Mouse (Mus musculus) hindbrain, embryonic 12.5 days (tissue): ENCODE measurements around the gene Igf2bp3. TPM values are rescaled to one million over a fixed set of nuclear protein-coding genes. Genes with fewer than 3 reads are reported as not detected.

Experiments used
- ATAC-seq: fragments of 200-750 bp; cut with Nextera tagmentation; 2 replicates; pipeline ENCODE4 v1.8.0; 2017; ENCODE audit warnings: moderate TSS enrichment; ENCODE audit not compliant: low FRiP score
- H3K27ac ChIP-seq: fragments of 300-500 bp; sonication (generic); 2 replicates; pipeline ENCODE4 v1.5.1; 2016; ENCODE audit warnings: mild to moderate bottlenecking
- H3K27me3 ChIP-seq: fragments of 300-500 bp; sonication (generic); 2 replicates; pipeline ENCODE4 v1.6.1; 2016; ENCODE audit warnings: mild to moderate bottlenecking
- H3K36me3 ChIP-seq: fragments of 300-500 bp; sonication (generic); 2 replicates; pipeline ENCODE4 v1.6.1; 2016; ENCODE audit warnings: mild to moderate bottlenecking
- H3K4me1 ChIP-seq: fragments of 300-500 bp; sonication (generic); 2 replicates; pipeline ENCODE4 v1.6.1; 2016
- H3K4me2 ChIP-seq: fragments of 300-500 bp; sonication (generic); replicated peaks from 2 replicates; pipeline ENCODE4 v1.6.1; 2016; ENCODE audit warnings: mild to moderate bottlenecking
- H3K4me3 ChIP-seq: fragments of 300-500 bp; sonication (generic); 2 replicates; pipeline ENCODE4 v1.5.1; 2016; ENCODE audit warnings: mild to moderate bottlenecking
- H3K9ac ChIP-seq: fragments of 300-500 bp; sonication (generic); 2 replicates; pipeline ENCODE4 v1.6.1; 2016; ENCODE audit warnings: mild to moderate bottlenecking, moderate library complexity
- H3K9me3 ChIP-seq: fragments of 300-500 bp; sonication (generic); replicated peaks from 2 replicates; pipeline ENCODE4 v1.6.1; 2016; ENCODE audit warnings: mild to moderate bottlenecking
- WGBS: fragments of 180-500 bp; shearing (Covaris S2); methylation state at CpG from one replicate; pipeline ENCODE4 v1.1.7; 2016; 5-methylcytosine and 5-hydroxymethylcytosine counted together
- polyA plus RNA-seq: library from polyadenylated mRNA; unstranded; fragments of >200 nt; fragmentation: Nextera tagmentation; extraction: Ambion mirVana; gene quantifications from 2 replicates; pipeline ENCODE4 v1.2.1, GENCODE M21; 2016

Gene Igf2bp3
- polyA plus RNA-seq, 1 experiment from 2014 or later: 95.3 TPM

- H3K4me3 ChIP-seq: no peak overlapping the region
- H3K4me2 ChIP-seq: no peak overlapping the region
- WGBS: 61% methylated on average over 9 of the region's 9 CpGs
- ATAC-seq: peak; percentile 90
- no peaks in the 10 kb centered on the region for H3K27me3 ChIP-seq
- no peaks in the 10 kb centered on the region for H3K4me1 ChIP-seq
- no peak overlapping the region for H3K9ac ChIP-seq
- no peak overlapping the region for H3K27ac ChIP-seq
- peaks cover 5% of the 10 kb centered on the region; the same call in 1 of the 2 replicates for H3K36me3 ChIP-seq
- H3K9me3 ChIP-seq: no peaks in the 10 kb centered on the region
Measured at GRCm38 (mm10) chr6:49236331-49236730, 21.6 kb upstream of the Igf2bp3 start.

GRCm38 (mm10) chr6:49233356-49233755 lies 18.6 kb upstream of the Igf2bp3 start:
- Histone ChIP-seq H3K9ac (no peak overlapping the region), H3K4me1 (no peaks in the 10 kb centered on the region), H3K27ac (no peak overlapping the region), H3K36me3 (no peaks in the 10 kb centered on the region), H3K4me3 (no peak overlapping the region), H3K4me2 (no peak overlapping the region), H3K9me3 (no peaks in the 10 kb centered on the region), H3K27me3 (no peaks in the 10 kb centered on the region)
- WGBS: 53% methylated on average over 4 of the region's 4 CpGs
- ATAC-seq: no peak

GRCm38 (mm10) chr6:49228126-49228679 lies 13.4 kb upstream of the Igf2bp3 start:
- no peak overlapping the region for H3K4me2 ChIP-seq
- H3K4me3 ChIP-seq: no peak overlapping the region
- no peak overlapping the region for H3K9ac ChIP-seq
- no peak for ATAC-seq
- WGBS: 16% methylated on average over 7 of the region's 7 CpGs
- H3K9me3 ChIP-seq: no peaks in the 10 kb centered on the region
- no peaks in the 10 kb centered on the region for H3K27me3 ChIP-seq
- no peaks in the 10 kb centered on the region for H3K36me3 ChIP-seq
- H3K4me1 ChIP-seq: no peaks in the 10 kb centered on the region
- H3K27ac ChIP-seq: no peak overlapping the region

GRCm38 (mm10) chr6:49227184-49227735 lies 12.5 kb upstream of the Igf2bp3 start:
- H3K4me1 ChIP-seq: no peaks in the 10 kb centered on the region
- 0 out of 2 replicates have a peak overlapping the region, but pooled peaks have one; percentile 6 for H3K4me2 ChIP-seq
- no peak for ATAC-seq
- no peak overlapping the region for H3K27ac ChIP-seq
- H3K4me3 ChIP-seq: no peak overlapping the region
- H3K9ac ChIP-seq: no peak overlapping the region
- no peaks in the 10 kb centered on the region for H3K9me3 ChIP-seq
- no peaks in the 10 kb centered on the region for H3K36me3 ChIP-seq
- no peaks in the 10 kb centered on the region for H3K27me3 ChIP-seq
- WGBS: 9% methylated on average over 15 of the region's 15 CpGs

- Histone ChIP-seq H3K4me2 (no peak overlapping the region), H3K9ac (no peak overlapping the region), H3K36me3 (no peaks in the 10 kb centered on the region), H3K4me1 (0 out of 2 replicates have a peak, but pooled peaks cover 3% of the 10 kb centered on the region), H3K27ac (no peak overlapping the region), H3K27me3 (no peaks in the 10 kb centered on the region), H3K9me3 (no peaks in the 10 kb centered on the region), H3K4me3 (no peak overlapping the region)
- 87% methylated on average over 3 of the region's 3 CpGs for WGBS
- ATAC-seq: no peak
Measured at GRCm38 (mm10) chr6:49225728-49226123, 11.0 kb upstream of the Igf2bp3 start.

GRCm38 (mm10) chr6:49224923-49225727 lies 10.4 kb upstream of the Igf2bp3 start:
- H3K4me1 ChIP-seq: peaks cover 4% of the 10 kb centered on the region; the same call in 1 of the 2 replicates
- ATAC-seq: no peak
- H3K9ac ChIP-seq: no peak overlapping the region
- WGBS: 64% methylated on average over 11 of the region's 11 CpGs
- no peaks in the 10 kb centered on the region for H3K36me3 ChIP-seq
- no peaks in the 10 kb centered on the region for H3K9me3 ChIP-seq
- H3K4me3 ChIP-seq: no peak overlapping the region
- no peak overlapping the region for H3K4me2 ChIP-seq
- H3K27ac ChIP-seq: no peak overlapping the region
- no peaks in the 10 kb centered on the region for H3K27me3 ChIP-seq

- no peaks in the 10 kb centered on the region for H3K36me3 ChIP-seq
- no peak overlapping the region for H3K4me3 ChIP-seq
- no peak for ATAC-seq
- no peaks in the 10 kb centered on the region for H3K27me3 ChIP-seq
- no peak overlapping the region for H3K9ac ChIP-seq
- no peak overlapping the region for H3K4me2 ChIP-seq
- H3K4me1 ChIP-seq: peaks cover 9% of the 10 kb centered on the region; the same call in 1 of the 2 replicates
- 1% methylated on average over 7 of the region's 7 CpGs for WGBS
- H3K27ac ChIP-seq: no peak overlapping the region
- H3K9me3 ChIP-seq: no peaks in the 10 kb centered on the region
Measured at GRCm38 (mm10) chr6:49221906-49222305, 7.1 kb upstream of the Igf2bp3 start.

GRCm38 (mm10) chr6:49219920-49220604 lies 5.3 kb upstream of the Igf2bp3 start:
- Histone ChIP-seq H3K9ac (no peak overlapping the region), H3K4me3 (peak overlapping the region; percentile 12), H3K27ac (peak overlapping the region; percentile 24), H3K9me3 (no peaks in the 10 kb centered on the region), H3K27me3 (no peaks in the 10 kb centered on the region), H3K36me3 (no peaks in the 10 kb centered on the region), H3K4me2 (peak overlapping the region; percentile 44), H3K4me1 (peaks cover 9% of the 10 kb centered on the region; the same call in 1 of the 2 replicates)
- WGBS: under 1% methylated on average over 16 of the region's 16 CpGs
- ATAC-seq: no peak

- no peak overlapping the region for H3K4me2 ChIP-seq
Measured at GRCm38 (mm10) chr6:49219001-49219560, 4.3 kb upstream of the Igf2bp3 start.

GRCm38 (mm10) chr6:49218275-49218802 lies 3.6 kb upstream of the Igf2bp3 start:
- ATAC-seq: no peak
- peak overlapping the region; percentile 57 for H3K4me3 ChIP-seq
- H3K9me3 ChIP-seq: no peaks in the 10 kb centered on the region
- under 1% methylated on average over 31 of the region's 31 CpGs for WGBS
- H3K27ac ChIP-seq: no peak overlapping the region
- peaks cover 9% of the 10 kb centered on the region; the same call in 1 of the 2 replicates for H3K4me1 ChIP-seq
- no peaks in the 10 kb centered on the region for H3K27me3 ChIP-seq
- H3K4me2 ChIP-seq: peak overlapping the region; percentile 91
- H3K9ac ChIP-seq: peak overlapping the region; percentile 45; the same call in 1 of the 2 replicates
- H3K36me3 ChIP-seq: no peaks in the 10 kb centered on the region

More at GRCm38 (mm10) chr6:49219001-49219560, 4.3 kb upstream of the Igf2bp3 start:
- H3K9me3 ChIP-seq: no peaks in the 10 kb centered on the region
- peaks cover 9% of the 10 kb centered on the region; the same call in 1 of the 2 replicates for H3K4me1 ChIP-seq
- WGBS: 6% methylated on average over 4 of the region's 4 CpGs
- H3K36me3 ChIP-seq: no peaks in the 10 kb centered on the region
- H3K9ac ChIP-seq: no peak overlapping the region
- H3K4me3 ChIP-seq: no peak overlapping the region
- no peak for ATAC-seq
- H3K27me3 ChIP-seq: no peaks in the 10 kb centered on the region
- no peak overlapping the region for H3K27ac ChIP-seq

- H3K27ac ChIP-seq: peak overlapping the region; percentile 96
- H3K9me3 ChIP-seq: no peaks in the 10 kb centered on the region
- no peaks in the 10 kb centered on the region for H3K27me3 ChIP-seq
- ATAC-seq: peak; percentile 93
- H3K4me2 ChIP-seq: peak overlapping the region; percentile 91
- peaks cover 14% of the 10 kb centered on the region for H3K4me1 ChIP-seq
- H3K36me3 ChIP-seq: no peaks in the 10 kb centered on the region
- H3K9ac ChIP-seq: peak overlapping the region; percentile 73
- H3K4me3 ChIP-seq: peak overlapping the region; percentile 57
- WGBS: under 1% methylated on average over 56 of the region's 56 CpGs
Measured at GRCm38 (mm10) chr6:49217581-49218274, 3.0 kb upstream of the Igf2bp3 start.
